Mouse (Mus musculus) hindbrain, postnatal 0 days (tissue): ENCODE data around the gene Aifm1. TPM values are rescaled to one million over a fixed set of nuclear protein-coding genes. Genes with fewer than 3 reads are reported as not detected.

Experiments used
- ATAC-seq: fragments of 200-750 bp; cut with Nextera tagmentation; 2 replicates; pipeline ENCODE4 v1.8.0; 2017; ENCODE audit warnings: mild to moderate bottlenecking, moderate TSS enrichment, moderate library complexity
- DNase-seq: peaks from one replicate; pipeline ENCODE4 v3.0.0-alpha.2; 2015; ENCODE audit warnings: low spot score
- H3K27ac ChIP-seq: fragments of 300-500 bp; sonication (generic); 2 replicates; pipeline ENCODE4 v1.5.1; 2014; ENCODE audit warnings: mild to moderate bottlenecking
- H3K27me3 ChIP-seq: fragments of 300-500 bp; sonication (generic); 2 replicates; pipeline ENCODE4 v1.6.1; 2014; ENCODE audit warnings: low read length, mixed read lengths; ENCODE audit not compliant: insufficient read depth
- H3K36me3 ChIP-seq: fragments of 300-500 bp; sonication (generic); 2 replicates; pipeline ENCODE4 v1.6.1; 2014; ENCODE audit warnings: low read length, mixed read lengths; ENCODE audit not compliant: insufficient read depth
- H3K4me1 ChIP-seq: fragments of 300-500 bp; sonication (generic); 2 replicates; pipeline ENCODE4 v1.6.1; 2014; ENCODE audit warnings: antibody characterized with exemption, low read length, mixed read lengths; ENCODE audit not compliant: insufficient read depth
- H3K4me2 ChIP-seq: fragments of 300-500 bp; sonication (generic); 2 replicates; pipeline ENCODE4 v1.6.1; 2014; ENCODE audit warnings: low read depth, mild to moderate bottlenecking, low read length, moderate library complexity, mixed read lengths
- H3K4me3 ChIP-seq: fragments of 300-500 bp; sonication (generic); 2 replicates; pipeline ENCODE4 v1.5.1; 2014; ENCODE audit warnings: low read length
- H3K9ac ChIP-seq: fragments of 300-500 bp; sonication (generic); replicated peaks from 2 replicates; pipeline ENCODE4 v1.6.1; 2014; ENCODE audit warnings: mild to moderate bottlenecking, low read length, moderate library complexity, mixed read lengths
- H3K9me3 ChIP-seq: fragments of 300-500 bp; sonication (generic); 2 replicates; pipeline ENCODE4 v1.6.1; 2016; ENCODE audit warnings: low read length, mixed read lengths
- CTCF ChIP-seq: IDR thresholded peaks from 2 replicates; pipeline ENCODE4 v1.5.1; 2016; ENCODE audit warnings: antibody characterized with exemption, control low read depth, low read depth
- WGBS: fragments of 180-500 bp; shearing (Covaris S2); extraction: QIAGEN DNeasy Blood & Tissue Kit; methylation state at CpG from one replicate; pipeline ENCODE4 v1.1.7; 2014; 5-methylcytosine and 5-hydroxymethylcytosine counted together
- polyA plus RNA-seq: library from polyadenylated mRNA; unstranded; fragments of >200 nt; fragmentation: Nextera tagmentation; extraction: Ambion mirVana; gene quantifications from 2 replicates; pipeline ENCODE4 v1.2.1, GENCODE M21; 2015
- total RNA-seq: library from RNA; depleted of rRNA; stranded (reverse); fragments of >200 nt; gene quantifications from 2 replicates; pipeline ENCODE4 v1.2.3, GENCODE M21; 2014; rRNA removed

Aifm1 gene
- total RNA-seq (7.2 and 10.7 TPM in 2 replicates), polyA plus RNA-seq (32.9 and 34.6 TPM in 2 replicates)

GRCm38 (mm10) chrX:48513166-48513807 lies at the start of gene Aifm1:
Gene Aifm1 (minus strand): TSS chrX:48513563.
- Histone ChIP-seq H3K9ac (peak within 1 kb of the TSS; percentile 46; the same call in 1 of the 2 replicates), H3K36me3 (no peaks in the 10 kb centered on the region), H3K27me3 (no peaks in the 10 kb centered on the region), H3K4me2 (peak within 1 kb of the TSS; percentile 60), H3K4me3 (peak within 1 kb of the TSS; percentile 48), H3K27ac (no peak within 1 kb of the TSS), H3K4me1 (no peaks in the 10 kb centered on the region), H3K9me3 (no peaks in the 10 kb centered on the region)
- 24% methylated on average over 45 of the region's 45 CpGs for WGBS
- peak; percentile 98 for ATAC-seq
- no peak for TF ChIP-seq CTCF
- DNase-seq = peak; percentile 94

- peak; percentile 68 for ATAC-seq
- 32% methylated on average over 3 of the region's 3 CpGs for WGBS
- no peaks in the 10 kb centered on the region for H3K36me3 ChIP-seq
- H3K27me3 ChIP-seq = no peaks in the 10 kb centered on the region
- H3K9ac ChIP-seq = no peak overlapping the region
- no peaks in the 10 kb centered on the region for H3K9me3 ChIP-seq
- no peak overlapping the region for H3K4me2 ChIP-seq
- no peaks in the 10 kb centered on the region for H3K4me1 ChIP-seq
- peak; percentile 86 for TF ChIP-seq CTCF
- no peak overlapping the region for H3K4me3 ChIP-seq
- DNase-seq = peak; percentile 85
- H3K27ac ChIP-seq = no peak overlapping the region
Observed at GRCm38 (mm10) chrX:48532175-48532574, 18.8 kb upstream of the Aifm1 start.

- no peak overlapping the region for H3K4me2 ChIP-seq
- ATAC-seq (no peak), DNase-seq (no peak)
- H3K36me3 ChIP-seq = no peaks in the 10 kb centered on the region
- WGBS = 47% methylated on average over 3 of the region's 3 CpGs
- TF ChIP-seq CTCF = no peak
- H3K4me3 ChIP-seq = no peak overlapping the region
- H3K9ac ChIP-seq = no peak overlapping the region
- no peaks in the 10 kb centered on the region for H3K27me3 ChIP-seq
- H3K4me1 ChIP-seq = no peaks in the 10 kb centered on the region
- H3K27ac ChIP-seq = no peak overlapping the region
- H3K9me3 ChIP-seq = no peaks in the 10 kb centered on the region
Observed at GRCm38 (mm10) chrX:48526435-48526834, 13.1 kb upstream of the Aifm1 start.

- no peak for DNase-seq
- Histone ChIP-seq H3K27me3 (no peaks in the 10 kb centered on the region), H3K27ac (no peak overlapping the region), H3K4me1 (no peaks in the 10 kb centered on the region), H3K9ac (no peak overlapping the region), H3K9me3 (no peaks in the 10 kb centered on the region), H3K4me3 (no peak overlapping the region), H3K4me2 (no peak overlapping the region), H3K36me3 (no peaks in the 10 kb centered on the region)
- ATAC-seq = no peak
- TF ChIP-seq CTCF = no peak
- 68% methylated on average over 8 of the region's 8 CpGs for WGBS
Observed at GRCm38 (mm10) chrX:48525866-48526265, 12.5 kb upstream of the Aifm1 start.

- no peak for DNase-seq
- TF ChIP-seq CTCF = no peak
Observed at GRCm38 (mm10) chrX:48525332-48525731, 12.0 kb upstream of the Aifm1 start.

GRCm38 (mm10) chrX:48523512-48523911 lies 10.1 kb upstream of the Aifm1 start:
- Histone ChIP-seq H3K27me3 (no peaks in the 10 kb centered on the region), H3K27ac (no peak overlapping the region), H3K4me2 (peak overlapping the region; percentile 30; the same call in 1 of the 2 replicates), H3K9me3 (no peaks in the 10 kb centered on the region), H3K36me3 (no peaks in the 10 kb centered on the region), H3K9ac (no peak overlapping the region), H3K4me1 (no peaks in the 10 kb centered on the region), H3K4me3 (no peak overlapping the region)
- ATAC-seq (no peak), DNase-seq (no peak)
- no peak for TF ChIP-seq CTCF
- 68% methylated on average over 3 of the region's 3 CpGs for WGBS

More at GRCm38 (mm10) chrX:48525332-48525731, 12.0 kb upstream of the Aifm1 start:
- Histone ChIP-seq H3K4me3 (no peak overlapping the region), H3K4me2 (no peak overlapping the region), H3K4me1 (no peaks in the 10 kb centered on the region), H3K9me3 (no peaks in the 10 kb centered on the region), H3K36me3 (no peaks in the 10 kb centered on the region), H3K9ac (no peak overlapping the region), H3K27ac (no peak overlapping the region), H3K27me3 (no peaks in the 10 kb centered on the region)
- ATAC-seq = no peak
- 78% methylated on average over 1 of the region's 1 CpGs for WGBS

- H3K27me3 ChIP-seq = no peaks in the 10 kb centered on the region
- no peak overlapping the region for H3K9ac ChIP-seq
- no peak overlapping the region for H3K27ac ChIP-seq
- ATAC-seq (no peak), DNase-seq (no peak)
- peak overlapping the region; percentile 64 for H3K4me2 ChIP-seq
- no peaks in the 10 kb centered on the region for H3K36me3 ChIP-seq
- no peaks in the 10 kb centered on the region for H3K9me3 ChIP-seq
- TF ChIP-seq CTCF = no peak
- 85% methylated on average over 3 of the region's 3 CpGs for WGBS
- H3K4me3 ChIP-seq = no peak overlapping the region
- no peaks in the 10 kb centered on the region for H3K4me1 ChIP-seq
Observed at GRCm38 (mm10) chrX:48521651-48522050, 8.3 kb upstream of the Aifm1 start.
